Mouse (Mus musculus): ENCODE measurements around the gene Kctd7. TPM values are rescaled to one million over a fixed set of nuclear protein-coding genes. Genes with fewer than 3 reads are reported as not detected.

Gene Kctd7
- polyA plus RNA-seq, 1 experiment from 2014 or later = 4.8 TPM

Other genes starting within 250 kb of the Kctd7 start
- 3.5 and 4.5 TPM in 2 replicates for gene Zbed5, start 249.1 kb upstream of the Kctd7 start, polyA plus RNA-seq (2016; fragmentation: Nextera tagmentation; extraction: Ambion mirVana)
- 0.77 and 1.1 TPM in 2 replicates for gene Phkg1, start 246.3 kb upstream of the Kctd7 start, polyA plus RNA-seq (2016; fragmentation: Nextera tagmentation; extraction: Ambion mirVana)
- 2.0 and 2.3 TPM in 2 replicates for gene Nupr1l, start 236.3 kb upstream of the Kctd7 start, polyA plus RNA-seq (2016; fragmentation: Nextera tagmentation; extraction: Ambion mirVana)
- gene Vkorc1l1, start 202.9 kb upstream of the Kctd7 start, polyA plus RNA-seq (2016; fragmentation: Nextera tagmentation; extraction: Ambion mirVana) = 23.2 and 24.2 TPM in 2 replicates
- 46.8 and 48.1 TPM in 2 replicates for gene Gusb, start 141.8 kb upstream of the Kctd7 start, polyA plus RNA-seq (2016; fragmentation: Nextera tagmentation; extraction: Ambion mirVana)
- 15.7 and 19.1 TPM in 2 replicates for gene Asl, start 115.6 kb upstream of the Kctd7 start, polyA plus RNA-seq (2016; fragmentation: Nextera tagmentation; extraction: Ambion mirVana)
- gene Crcp, start 115.6 kb upstream of the Kctd7 start, polyA plus RNA-seq (2016; fragmentation: Nextera tagmentation; extraction: Ambion mirVana) = 21.2 and 22.5 TPM in 2 replicates
- 25.8 and 29.4 TPM in 2 replicates for gene Tpst1, start 71.5 kb upstream of the Kctd7 start, polyA plus RNA-seq (2016; fragmentation: Nextera tagmentation; extraction: Ambion mirVana)
- 25.0 and 27.7 TPM in 2 replicates for gene Rabgef1, start 26.9 kb downstream of the Kctd7 start, polyA plus RNA-seq (2016; fragmentation: Nextera tagmentation; extraction: Ambion mirVana)
- 41.5 and 43.6 TPM in 2 replicates for gene Tmem248, start 72.2 kb downstream of the Kctd7 start, polyA plus RNA-seq (2016; fragmentation: Nextera tagmentation; extraction: Ambion mirVana)
- 62.8 and 65.3 TPM in 2 replicates for gene Sbds, start 110.7 kb downstream of the Kctd7 start, polyA plus RNA-seq (2016; fragmentation: Nextera tagmentation; extraction: Ambion mirVana)
- gene Tyw1, start 110.8 kb downstream of the Kctd7 start, polyA plus RNA-seq (2016; fragmentation: Nextera tagmentation; extraction: Ambion mirVana) = 17.7 and 18.9 TPM in 2 replicates
- gene Caln1, start 224.6 kb downstream of the Kctd7 start, polyA plus RNA-seq (2016; fragmentation: Nextera tagmentation; extraction: Ambion mirVana) = 0.03 TPM in 1 of 2 replicates, not detected in the other
- gene A330070K13Rik, start 239.8 kb downstream of the Kctd7 start, polyA plus RNA-seq (2016; fragmentation: Nextera tagmentation; extraction: Ambion mirVana) = not detected in 2 replicates